Mouse (Mus musculus) hindbrain, embryonic 16.5 days (tissue): ENCODE data around the gene Supt5. TPM values are rescaled to one million over a fixed set of nuclear protein-coding genes. Genes with fewer than 3 reads are reported as not detected.

Experiments used
- ATAC-seq: fragments of 200-750 bp; cut with Nextera tagmentation; 2 replicates; pipeline ENCODE4 v1.8.0; 2017; ENCODE audit warnings: moderate TSS enrichment, moderate library complexity
- H3K27ac ChIP-seq: fragments of 300-500 bp; sonication (generic); 2 replicates; pipeline ENCODE4 v1.5.1; 2014; ENCODE audit warnings: low read depth, mild to moderate bottlenecking, control low read depth, low read length, moderate library complexity
- H3K27me3 ChIP-seq: fragments of 300-500 bp; sonication (generic); replicated peaks from 2 replicates; pipeline ENCODE4 v1.6.1; 2014; ENCODE audit warnings: low read length; ENCODE audit not compliant: control insufficient read depth, insufficient read depth
- H3K36me3 ChIP-seq: fragments of 300-500 bp; sonication (generic); 2 replicates; pipeline ENCODE4 v1.6.1; 2014; ENCODE audit warnings: mild to moderate bottlenecking, low read length, moderate library complexity, mixed read lengths; ENCODE audit not compliant: control insufficient read depth, insufficient read depth
- H3K4me1 ChIP-seq: fragments of 300-500 bp; sonication (generic); 2 replicates; pipeline ENCODE4 v1.6.1; 2014; ENCODE audit warnings: low read depth, low read length; ENCODE audit not compliant: control insufficient read depth, insufficient read depth
- H3K4me2 ChIP-seq: fragments of 300-500 bp; sonication (generic); 2 replicates; pipeline ENCODE4 v1.6.1; 2014; ENCODE audit warnings: mild to moderate bottlenecking, low read length, control low read depth, moderate library complexity
- H3K4me3 ChIP-seq: fragments of 300-500 bp; sonication (generic); 2 replicates; pipeline ENCODE4 v1.5.1; 2014; ENCODE audit warnings: mild to moderate bottlenecking, low read length, control low read depth, moderate library complexity
- H3K9ac ChIP-seq: fragments of 300-500 bp; sonication (generic); 2 replicates; pipeline ENCODE4 v1.6.1; 2014; ENCODE audit warnings: low read depth, mild to moderate bottlenecking, control low read depth, low read length, moderate library complexity
- H3K9me3 ChIP-seq: fragments of 300-500 bp; sonication (generic); 2 replicates; pipeline ENCODE4 v1.6.1; 2014; ENCODE audit warnings: mild to moderate bottlenecking, low read length, moderate library complexity; ENCODE audit not compliant: control insufficient read depth
- whole genome bisulfite sequencing: fragments of 180-500 bp; shearing (Covaris S2); extraction: QIAGEN DNeasy Blood & Tissue Kit; methylation state at CpG from one replicate; pipeline ENCODE4 v1.1.7; 2014; 5-methylcytosine and 5-hydroxymethylcytosine counted together
- polyA plus RNA-seq: library from polyadenylated mRNA; unstranded; fragments of >200 nt; fragmentation: Nextera tagmentation; extraction: Ambion mirVana; gene quantifications from 2 replicates; pipeline ENCODE4 v1.2.1, GENCODE M21; 2015

The Supt5 gene
- polyA plus RNA-seq, 1 experiment from 2014 or later, result 94.9 TPM

DNA sequence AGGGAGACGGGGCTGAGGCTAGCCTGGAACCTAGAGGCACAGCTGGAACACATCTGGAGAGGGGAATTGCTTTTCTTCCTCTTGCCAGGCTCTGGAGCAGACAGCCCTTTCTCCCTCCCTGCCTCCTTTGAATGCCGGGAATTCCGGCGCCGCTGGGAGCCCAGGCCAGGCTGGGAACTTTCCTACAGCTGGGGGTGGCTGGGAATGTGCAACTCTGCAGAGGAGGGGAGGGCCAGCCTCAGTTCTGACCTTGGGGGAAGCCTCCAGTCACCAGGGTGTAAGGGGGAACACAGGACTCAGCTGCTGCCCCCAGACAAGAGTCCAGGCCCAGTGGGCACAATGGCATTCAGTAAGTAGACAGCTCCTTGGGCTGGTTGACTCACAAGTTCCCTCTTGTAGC lies 18.4 kb upstream of the Supt5 start:
- no peaks in the 10 kb centered on the region for H3K27me3 ChIP-seq
- H3K27ac ChIP-seq, result peak overlapping the region; percentile 48; the same call in 1 of the 2 replicates
- no peak overlapping the region for H3K9ac ChIP-seq
- 2% methylated on average over 5 of the region's 5 CpGs for WGBS
- peaks cover 7% of the 10 kb centered on the region; the same call in 1 of the 2 replicates for H3K4me1 ChIP-seq
- no peak overlapping the region for H3K4me2 ChIP-seq
- no peak for ATAC-seq
- no peak overlapping the region for H3K4me3 ChIP-seq
- no peaks in the 10 kb centered on the region for H3K9me3 ChIP-seq
- H3K36me3 ChIP-seq, result peaks cover 24% of the 10 kb centered on the region

DNA sequence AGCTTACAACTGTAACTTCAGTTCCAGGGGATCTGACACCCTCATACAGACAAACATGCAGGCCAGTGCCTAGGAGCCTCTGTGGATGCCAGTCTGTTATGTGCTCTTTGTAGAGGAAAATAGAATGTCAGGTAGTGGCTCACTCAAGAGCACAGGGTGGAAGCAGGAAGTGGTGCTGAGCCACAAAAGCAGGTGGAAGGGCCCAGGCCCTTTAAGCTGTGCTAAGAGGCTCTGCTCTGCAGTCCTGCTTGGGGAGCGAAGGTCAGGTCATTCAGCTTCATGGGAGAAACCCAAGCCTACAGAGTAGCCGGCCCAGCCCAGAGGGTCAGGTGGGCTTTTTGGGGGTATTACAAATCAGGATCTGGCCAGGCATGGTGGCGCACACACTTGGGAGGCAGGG lies 16.7 kb upstream of the Supt5 start:
- Histone ChIP-seq H3K4me2 (no peak overlapping the region), H3K9ac (no peak overlapping the region), H3K36me3 (peaks cover 22% of the 10 kb centered on the region), H3K4me1 (peaks cover 14% of the 10 kb centered on the region), H3K27me3 (no peaks in the 10 kb centered on the region), H3K9me3 (no peaks in the 10 kb centered on the region), H3K27ac (no peak overlapping the region), H3K4me3 (no peak overlapping the region)
- WGBS, result 88% methylated on average over 3 of the region's 3 CpGs
- ATAC-seq, result no peak

DNA sequence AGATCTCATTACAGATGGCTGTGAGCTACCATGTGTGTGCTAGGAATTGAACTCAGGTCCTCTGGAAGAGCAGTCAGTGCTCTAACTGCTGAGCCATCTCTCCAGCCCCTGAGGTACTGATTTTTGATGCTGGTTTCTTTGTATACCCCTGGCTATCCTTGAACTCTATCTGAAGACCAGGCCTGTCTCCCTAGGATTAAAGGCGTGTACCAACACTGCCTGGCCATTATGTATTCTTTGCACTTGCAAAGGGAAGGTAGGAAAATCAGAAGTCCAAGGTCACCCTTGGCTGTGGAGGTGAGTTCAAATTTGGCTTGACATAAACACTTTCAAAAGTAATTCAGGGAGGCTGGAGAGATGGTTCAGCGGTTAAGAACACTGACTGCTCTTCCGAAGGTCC lies 16.1 kb upstream of the Supt5 start:
- H3K9ac ChIP-seq, result no peak overlapping the region
- peaks cover 22% of the 10 kb centered on the region for H3K36me3 ChIP-seq
- H3K27ac ChIP-seq, result no peak overlapping the region
- no peaks in the 10 kb centered on the region for H3K27me3 ChIP-seq
- no peak for ATAC-seq
- H3K4me3 ChIP-seq, result no peak overlapping the region
- no peak overlapping the region for H3K4me2 ChIP-seq
- WGBS, result 95% methylated on average over 3 of the region's 3 CpGs
- H3K9me3 ChIP-seq, result no peaks in the 10 kb centered on the region
- H3K4me1 ChIP-seq, result peaks cover 17% of the 10 kb centered on the region

DNA sequence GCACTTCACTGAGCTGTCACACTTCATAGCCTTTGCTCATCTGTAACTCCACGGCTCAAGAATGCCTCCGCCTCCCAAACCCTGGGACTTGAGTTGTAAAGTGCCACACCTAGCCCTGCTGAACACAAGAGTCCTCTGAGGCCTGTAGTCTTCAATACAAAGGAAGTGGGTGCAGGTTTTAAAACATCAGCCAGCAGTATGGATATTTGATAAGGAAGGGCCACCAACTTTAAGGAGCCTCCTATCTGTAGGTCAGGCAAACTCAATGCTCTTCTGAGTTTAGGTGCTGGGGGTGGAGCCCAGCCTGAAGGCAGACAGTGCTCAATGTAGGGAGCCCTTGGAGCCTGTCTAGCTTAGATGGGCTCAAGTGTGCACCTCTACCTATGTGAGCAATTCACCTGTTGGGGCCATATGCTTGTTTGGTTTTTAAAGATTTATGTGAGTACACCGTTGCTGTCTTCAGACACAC lies 15.6 kb upstream of the Supt5 start:
- Histone ChIP-seq H3K4me3 (no peak overlapping the region), H3K27me3 (no peaks in the 10 kb centered on the region), H3K9me3 (no peaks in the 10 kb centered on the region), H3K4me1 (peaks cover 17% of the 10 kb centered on the region), H3K27ac (no peak overlapping the region), H3K9ac (no peak overlapping the region), H3K36me3 (peaks cover 22% of the 10 kb centered on the region), H3K4me2 (no peak overlapping the region)
- WGBS, result 92% methylated on average over 3 of the region's 3 CpGs
- ATAC-seq, result no peak

DNA sequence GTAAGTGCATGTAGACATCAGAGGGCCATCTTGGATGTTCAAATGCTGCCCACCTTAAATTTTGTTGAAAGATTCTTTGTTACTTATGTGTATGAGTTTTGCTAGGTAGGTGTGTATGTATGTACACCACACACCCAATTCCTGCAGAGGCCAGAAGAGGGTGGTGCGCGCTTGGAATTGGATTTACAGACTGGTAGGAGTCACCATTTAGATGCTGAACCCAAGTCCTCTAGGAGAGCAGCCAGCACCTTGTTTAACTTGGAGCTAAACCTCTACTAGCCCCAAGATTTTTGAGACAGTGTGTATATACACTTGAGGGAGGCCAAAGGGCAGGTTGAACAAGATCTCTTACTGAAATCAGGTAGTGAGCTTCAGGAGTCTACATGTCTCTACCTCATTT lies 14.7 kb upstream of the Supt5 start:
- Histone ChIP-seq H3K4me1 (peaks cover 17% of the 10 kb centered on the region), H3K4me3 (no peak overlapping the region), H3K4me2 (no peak overlapping the region), H3K27ac (no peak overlapping the region), H3K27me3 (no peaks in the 10 kb centered on the region), H3K36me3 (peaks cover 22% of the 10 kb centered on the region), H3K9me3 (no peaks in the 10 kb centered on the region), H3K9ac (no peak overlapping the region)
- ATAC-seq, result no peak
- WGBS, result 89% methylated on average over 2 of the region's 2 CpGs

DNA sequence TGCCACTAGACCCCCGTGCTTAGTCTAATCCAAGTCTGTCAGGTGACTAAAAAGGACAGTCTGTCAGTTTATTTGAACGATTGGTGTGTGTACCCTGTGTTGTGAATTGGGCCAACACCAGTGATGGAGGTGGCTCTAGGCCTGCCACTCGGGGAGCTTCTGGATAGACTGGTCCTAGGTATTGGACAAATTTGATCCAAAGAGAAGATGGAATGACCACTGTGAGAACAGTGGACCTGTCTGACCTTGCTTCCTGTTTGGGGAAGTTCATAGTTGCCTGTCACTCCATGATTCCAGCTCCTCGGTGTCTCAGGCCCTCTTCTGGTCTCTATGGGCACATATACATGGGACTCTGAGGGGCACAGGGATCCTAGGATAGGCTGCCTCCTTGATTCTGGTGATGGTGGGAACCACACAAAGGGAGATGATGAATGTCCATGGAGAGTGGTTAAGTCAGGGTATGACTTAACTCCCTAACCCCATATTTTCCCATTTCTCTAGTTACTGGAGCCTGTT lies 13.2 kb upstream of the Supt5 start:
- H3K27me3 ChIP-seq, result no peaks in the 10 kb centered on the region
- ATAC-seq, result no peak
- WGBS, result 52% methylated on average over 4 of the region's 4 CpGs
- no peak overlapping the region for H3K27ac ChIP-seq
- no peaks in the 10 kb centered on the region for H3K9me3 ChIP-seq
- peaks cover 22% of the 10 kb centered on the region for H3K36me3 ChIP-seq
- H3K4me3 ChIP-seq, result peak overlapping the region; percentile 70
- H3K4me2 ChIP-seq, result peak overlapping the region; percentile 74
- peak overlapping the region; percentile 93; the same call in 1 of the 2 replicates for H3K9ac ChIP-seq
- peaks cover 12% of the 10 kb centered on the region for H3K4me1 ChIP-seq

DNA sequence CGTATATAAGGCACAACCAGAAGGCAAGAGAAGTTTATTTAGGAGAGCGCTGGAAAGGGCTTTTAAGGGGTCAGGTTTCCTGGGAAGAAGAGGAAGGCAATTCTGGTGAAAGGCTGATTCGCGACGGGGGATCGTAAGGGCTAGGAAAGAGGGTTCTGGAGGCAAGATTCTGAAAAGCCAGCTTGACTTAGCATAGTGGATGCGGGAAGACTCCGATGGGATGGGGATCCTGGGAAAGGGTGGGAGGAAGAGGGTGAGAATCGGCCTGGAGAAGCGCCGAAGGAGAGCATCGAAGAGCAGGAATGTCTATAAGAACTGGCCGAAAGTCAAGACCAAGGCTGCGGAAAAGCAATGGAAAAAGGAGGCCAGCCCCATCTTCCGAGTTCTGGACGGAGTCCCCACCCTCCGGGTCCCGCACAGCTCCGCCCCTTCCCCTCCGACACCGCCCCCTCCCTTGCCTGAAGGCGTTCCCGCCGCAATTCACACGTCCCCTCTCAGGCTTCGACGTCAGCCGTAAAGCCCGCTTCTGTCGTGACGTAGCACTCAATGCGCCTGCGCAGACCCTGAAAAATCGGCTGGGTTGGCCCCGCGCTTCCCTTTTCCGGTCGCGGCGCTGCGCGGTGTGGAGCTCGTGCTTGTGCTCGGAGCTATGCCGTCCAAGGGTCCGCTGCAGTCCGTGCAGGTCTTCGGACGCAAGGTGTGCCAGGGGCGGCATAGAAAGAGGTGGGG lies 11.8 kb upstream of the Supt5 start, which contains the start of gene Rps16:
Rps16 (plus strand) TSS at position 498 of the 729 bp plus-strand sequence.
- Histone ChIP-seq H3K27ac (peak within 1 kb of the TSS; percentile 84), H3K4me3 (peak within 1 kb of the TSS; percentile 70), H3K9me3 (no peaks in the 10 kb centered on the region), H3K27me3 (no peaks in the 10 kb centered on the region), H3K36me3 (peaks cover 22% of the 10 kb centered on the region), H3K4me2 (peak within 1 kb of the TSS; percentile 74), H3K4me1 (peaks cover 12% of the 10 kb centered on the region), H3K9ac (peak within 1 kb of the TSS; percentile 93)
- peak; percentile 96 for ATAC-seq
- 1% methylated on average over 46 of the region's 50 CpGs for WGBS

DNA sequence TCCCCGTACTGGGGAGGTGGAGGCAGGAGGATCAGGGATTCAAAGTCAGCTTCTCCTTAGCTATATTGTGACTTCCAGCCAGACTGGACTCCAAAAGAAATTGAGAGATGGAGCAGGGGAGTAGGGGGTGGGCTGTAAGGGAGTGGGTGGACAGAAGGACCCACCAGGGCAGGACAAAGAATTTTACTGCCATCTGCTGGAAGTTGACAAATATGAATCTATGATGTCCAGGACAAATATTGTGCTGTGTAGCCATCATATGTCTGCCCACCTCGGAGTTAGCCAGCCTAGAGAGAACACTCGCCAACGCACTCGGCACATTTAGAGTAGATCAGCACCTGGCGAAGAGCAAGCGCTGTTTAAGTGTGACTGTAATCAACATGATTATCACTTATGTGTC lies 10.1 kb upstream of the Supt5 start:
- peaks cover 12% of the 10 kb centered on the region for H3K4me1 ChIP-seq
- no peak for ATAC-seq
- H3K27me3 ChIP-seq, result no peaks in the 10 kb centered on the region
- no peak overlapping the region for H3K27ac ChIP-seq
- WGBS, result 84% methylated on average over 7 of the region's 7 CpGs
- H3K4me2 ChIP-seq, result no peak overlapping the region
- peaks cover 11% of the 10 kb centered on the region for H3K36me3 ChIP-seq
- no peak overlapping the region for H3K9ac ChIP-seq
- H3K9me3 ChIP-seq, result no peaks in the 10 kb centered on the region
- no peak overlapping the region for H3K4me3 ChIP-seq

DNA sequence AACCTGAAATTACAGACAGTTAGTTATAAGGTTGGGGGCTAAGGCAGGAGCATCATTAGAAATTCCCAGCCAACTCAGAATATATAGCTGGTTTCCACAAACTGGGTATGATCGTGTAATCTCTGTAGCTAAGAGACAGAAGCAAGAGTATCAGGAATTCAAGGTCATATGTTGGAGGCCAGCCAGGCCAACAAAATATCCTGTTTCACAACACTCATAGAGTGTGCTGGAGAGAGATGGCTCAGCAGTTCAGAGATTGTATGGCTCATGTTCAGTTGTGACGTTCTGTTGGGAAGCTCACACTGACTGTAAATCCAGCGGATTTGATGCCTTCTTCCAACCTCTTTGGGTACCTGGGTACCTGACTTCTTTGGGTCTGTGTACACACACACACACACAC lies 9.2 kb upstream of the Supt5 start:
- WGBS, result 76% methylated on average over 3 of the region's 3 CpGs
- Histone ChIP-seq H3K4me3 (no peak overlapping the region), H3K4me2 (no peak overlapping the region), H3K27me3 (no peaks in the 10 kb centered on the region), H3K4me1 (peaks cover 12% of the 10 kb centered on the region), H3K9me3 (no peaks in the 10 kb centered on the region), H3K27ac (no peak overlapping the region), H3K36me3 (peaks cover 2% of the 10 kb centered on the region; the same call in 1 of the 2 replicates), H3K9ac (no peak overlapping the region)
- ATAC-seq, result no peak
